Mouse (Mus musculus) ovary, postnatal 10 days (tissue): ENCODE measurements around the gene Mt2.

Source experiments
- DNase-seq: peaks from one replicate; pipeline ENCODE4 v3.0.0; 2022; ENCODE audit warnings: low spot score

Mt2 gene

DNA sequence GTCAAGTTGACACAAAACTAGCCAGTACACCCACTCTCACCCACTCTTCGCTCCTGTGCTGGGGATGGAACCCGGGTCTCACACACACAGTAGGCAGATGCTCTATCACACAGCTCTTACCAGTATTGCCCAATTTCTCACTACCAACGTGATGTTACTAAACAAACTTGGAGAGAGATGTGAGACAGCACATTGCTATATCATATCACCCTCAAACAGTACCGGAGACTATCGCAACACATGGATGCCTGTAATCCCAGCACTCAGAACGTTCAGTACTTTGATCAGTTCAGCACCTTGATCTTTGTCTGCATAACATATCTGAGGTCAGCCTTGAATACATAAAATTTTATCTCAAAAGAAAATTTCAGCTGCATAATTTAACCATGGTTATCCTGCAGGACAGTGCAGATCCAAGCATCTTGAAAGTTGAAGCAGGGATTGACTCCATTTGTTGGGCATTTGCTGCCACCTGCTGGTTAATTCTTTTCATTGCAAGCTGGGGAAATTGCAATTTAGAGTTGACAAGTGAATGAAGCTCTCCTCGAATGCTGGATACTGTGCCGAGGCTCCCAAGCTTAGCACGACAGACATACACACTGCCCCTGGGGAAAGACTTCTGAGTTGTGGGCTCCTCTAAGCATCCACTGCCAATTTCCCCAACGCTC, 26.9 kb downstream of the Mt2 start:
- DNase-seq: no peak

GRCm38 (mm10) chr8:94204043-94204442, 31.6 kb downstream of the Mt2 start:
- DNase-seq: no peak

DNA sequence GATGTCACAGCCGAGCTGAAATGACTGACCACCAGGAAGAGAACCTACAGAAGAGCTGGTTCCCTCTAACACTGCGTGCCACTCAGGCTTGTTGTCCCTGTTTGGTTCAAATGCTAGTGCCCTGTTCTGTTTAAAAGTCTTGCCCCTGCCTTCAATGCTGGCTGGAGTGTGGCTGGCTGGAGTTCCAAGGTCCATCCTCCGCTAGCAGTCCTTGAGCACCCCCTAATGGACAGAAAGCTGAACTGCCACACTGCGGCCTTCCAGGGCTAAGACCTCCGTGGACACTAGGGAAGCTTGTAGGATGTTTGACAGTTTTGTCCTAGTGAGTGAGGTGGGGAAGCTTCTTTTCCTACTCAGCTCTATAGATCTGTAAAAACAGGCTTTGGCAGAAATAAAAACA, 33.3 kb downstream of the Mt2 start:
- peak; percentile 35 for DNase-seq

DNA sequence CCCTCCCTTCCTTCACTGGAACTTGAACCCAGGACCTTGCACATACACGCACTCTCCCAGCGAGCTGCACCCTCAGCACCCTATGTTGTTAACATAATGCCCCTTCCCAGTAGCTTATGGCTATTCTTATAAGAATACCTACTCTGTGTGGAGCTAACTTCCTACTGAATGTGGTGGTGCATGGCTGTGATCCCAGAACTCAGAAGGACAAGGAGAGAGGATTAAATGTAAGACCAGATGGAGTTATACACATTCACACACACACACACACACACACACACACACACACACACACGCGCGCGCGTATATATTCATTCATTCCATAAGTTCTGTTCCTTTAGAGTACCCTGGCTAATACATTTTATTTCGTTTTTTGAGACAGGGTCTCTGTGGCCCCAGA, 33.8 kb downstream of the Mt2 start:
- no peak for DNase-seq

- DNase-seq: no peak
Observed at GRCm38 (mm10) chr8:94207491-94207890, 35.0 kb downstream of the Mt2 start.

- no peak for DNase-seq
Observed at GRCm38 (mm10) chr8:94209639-94210038, 37.2 kb downstream of the Mt2 start.

GRCm38 (mm10) chr8:94210225-94210624, 37.8 kb downstream of the Mt2 start:
- DNase-seq: no peak

DNA sequence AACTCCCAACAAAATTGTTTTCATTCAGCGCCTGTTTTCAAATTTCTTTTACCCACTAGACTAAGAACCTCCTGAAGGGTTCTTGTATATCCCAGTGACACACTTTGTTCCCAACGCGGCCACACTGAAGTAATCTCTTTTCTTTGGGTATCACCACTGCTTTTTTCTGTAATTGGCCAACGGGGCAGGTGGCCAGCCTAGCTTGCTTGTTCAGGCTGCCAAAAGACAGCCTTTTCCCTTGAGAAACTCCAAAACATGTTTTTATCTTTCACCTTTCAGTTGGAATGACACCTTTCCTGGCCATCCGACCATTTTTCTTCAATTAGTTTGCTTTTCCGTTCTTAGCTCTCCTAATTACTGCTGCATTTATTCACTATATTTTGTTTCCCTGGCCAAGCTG, 41.4 kb downstream of the Mt2 start:
- no peak for DNase-seq

DNA sequence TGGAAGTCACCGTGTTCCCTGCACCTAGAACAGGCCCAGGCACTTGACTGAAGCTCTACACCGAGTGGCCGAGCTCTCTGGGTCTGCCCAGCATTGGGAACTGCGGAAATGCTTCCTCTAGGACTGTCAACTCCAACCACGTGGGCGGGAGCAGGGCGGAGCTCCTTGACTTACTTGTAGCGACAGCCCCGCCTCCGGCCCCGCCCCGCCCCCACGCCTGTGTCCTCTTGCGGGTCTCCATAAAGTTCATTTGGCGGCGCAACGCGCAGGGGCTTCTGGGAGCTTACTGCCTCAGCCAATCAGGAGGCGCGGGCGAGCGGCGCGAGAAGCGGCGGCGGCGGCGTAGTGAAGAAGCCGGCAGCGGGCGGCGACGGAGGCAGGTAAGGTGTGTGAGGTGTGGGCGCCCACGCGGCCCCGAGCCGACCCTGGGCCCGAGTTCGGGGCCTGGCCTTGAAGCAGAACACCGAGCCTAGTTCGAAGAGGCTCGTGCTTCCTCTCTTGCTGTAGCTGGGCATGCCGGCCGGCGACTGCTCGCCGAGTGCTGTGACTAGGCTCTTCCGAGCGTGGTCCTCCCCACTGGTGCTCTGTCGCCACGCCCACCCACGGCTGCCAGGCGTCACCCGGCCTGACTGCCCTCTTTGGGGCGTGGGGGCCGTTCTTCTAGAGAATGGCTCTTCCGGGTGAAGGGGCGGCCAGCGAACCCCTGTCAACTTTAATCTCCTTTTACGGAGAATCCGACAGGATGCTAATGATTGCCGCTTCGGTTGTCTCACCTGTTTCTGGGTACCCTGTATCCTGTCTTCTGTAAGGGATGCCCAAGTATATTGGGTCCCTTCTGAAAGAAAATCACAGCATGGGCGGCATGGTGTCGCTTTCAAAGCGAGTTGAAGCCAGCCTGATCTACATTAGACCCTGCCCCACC, 42.0 kb downstream of the Mt2 start, which contains the start of gene Nup93:
Gene Nup93 (plus strand): TSS at position 313 of the 922 bp plus-strand sequence.
- DNase-seq: peak; percentile 92
